Mouse (Mus musculus) ovary, adult 18-20 months (tissue): ENCODE results near the gene Ddx49.
A peak's percentile ranks its signal among the peaks of the same experiment; 100 is the strongest.

Experiments
- DNase-seq: peaks from one replicate; pipeline ENCODE4 v3.0.0; 2022; ENCODE audit warnings: low spot score, mixed read lengths

Gene Ddx49

GRCm38 (mm10) chr8:70302358-70302890, at the start of gene Ddx49, which contains the start of gene Cope:
Gene Ddx49, minus strand, starts transcription at chr8:70302489.
Gene Cope, plus strand, starts transcription at chr8:70302518.
- peak; percentile 83 for DNase-seq

DNA sequence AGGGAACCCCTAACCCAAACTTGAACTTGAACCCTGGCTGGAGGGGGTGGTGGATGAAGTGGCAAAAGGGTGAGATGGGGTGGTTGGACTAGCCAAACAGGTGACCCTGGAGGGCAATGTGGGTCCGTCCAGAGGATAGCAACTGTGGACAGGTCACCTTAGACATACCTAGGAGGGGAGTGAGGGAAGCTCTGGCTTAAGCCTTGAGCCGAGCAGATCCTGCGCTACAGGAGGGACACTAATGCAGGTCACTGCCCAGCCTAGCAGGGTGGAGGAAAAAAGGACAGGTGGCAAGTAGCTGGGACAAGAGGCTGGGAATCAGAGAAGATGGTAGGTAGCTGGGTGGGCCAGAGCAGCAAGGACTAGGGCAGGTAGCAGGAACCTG, 49.7 kb upstream of the Ddx49 start:
- DNase-seq: no peak

- no peak for DNase-seq
Measured at GRCm38 (mm10) chr8:70351035-70351999, 49.0 kb upstream of the Ddx49 start.

DNA sequence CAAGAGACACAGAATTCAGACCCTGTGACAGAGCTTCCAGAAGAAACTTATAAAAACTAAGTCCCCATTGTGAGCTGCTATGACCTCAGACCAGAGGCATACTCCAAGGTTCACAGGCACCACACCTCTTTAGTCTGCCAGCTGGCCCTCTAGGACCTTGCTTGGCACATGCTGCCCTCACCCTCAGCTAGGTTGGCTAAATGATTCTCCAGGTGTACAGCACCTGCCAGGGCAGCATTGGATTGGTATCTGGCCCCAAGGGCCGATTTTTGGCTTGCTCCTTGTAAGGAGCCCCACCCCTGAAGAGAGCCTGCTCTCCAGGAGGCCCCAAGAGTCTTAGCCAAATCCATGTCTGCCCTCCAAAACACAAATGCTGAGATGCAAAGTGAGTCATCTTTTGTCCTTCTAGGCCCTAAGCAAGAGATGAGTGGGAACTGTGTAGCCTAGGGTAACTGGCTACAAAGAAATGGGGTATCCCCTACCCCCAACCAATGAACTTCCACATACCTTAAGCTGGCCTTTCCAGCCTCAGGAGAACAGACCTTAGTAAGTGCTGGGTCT, 45.7 kb upstream of the Ddx49 start:
- DNase-seq: no peak

DNA sequence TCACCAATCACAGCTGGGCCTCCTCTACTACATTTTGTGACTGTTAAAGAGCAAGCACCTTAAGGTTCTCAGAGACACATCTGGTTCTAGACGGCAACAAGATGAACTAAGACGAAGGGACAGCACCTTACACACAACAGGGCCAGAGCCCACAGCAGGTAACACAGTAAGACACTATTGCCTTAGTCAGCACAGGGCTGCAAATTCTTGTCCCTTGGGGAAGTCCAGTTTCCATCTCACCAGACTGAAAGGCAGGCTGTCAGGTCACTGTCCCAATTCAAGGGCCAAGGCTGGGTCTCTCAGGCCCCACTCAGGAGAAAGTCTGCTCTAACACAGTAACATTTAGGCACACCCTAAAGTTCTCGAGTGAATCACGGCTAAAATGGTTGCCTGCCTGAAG, 45.2 kb upstream of the Ddx49 start:
- no peak for DNase-seq

GRCm38 (mm10) chr8:70344279-70344678, 42.0 kb upstream of the Ddx49 start:
- no peak for DNase-seq

- no peak for DNase-seq
Measured at GRCm38 (mm10) chr8:70343696-70344095, 41.4 kb upstream of the Ddx49 start.

DNA sequence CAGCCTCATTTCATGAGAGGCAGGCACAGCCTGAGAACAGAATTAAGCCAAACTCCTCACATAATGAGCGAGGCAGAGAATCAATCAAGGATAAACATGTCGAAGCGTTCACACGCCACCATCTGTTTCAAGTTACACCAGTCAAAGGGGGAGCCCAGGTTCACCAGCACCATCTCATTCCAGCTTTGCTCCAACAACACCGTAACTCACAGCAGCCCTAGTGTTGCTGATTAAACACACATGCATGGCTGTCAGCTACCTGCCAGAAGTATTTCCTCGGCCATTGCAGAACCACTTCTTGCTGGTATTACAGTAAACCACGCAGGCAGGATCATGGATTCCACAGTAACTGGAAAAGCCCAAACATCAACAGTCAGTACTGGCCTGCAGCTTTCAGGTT, 40.8 kb upstream of the Ddx49 start:
- no peak for DNase-seq

- DNase-seq: no peak
Measured at GRCm38 (mm10) chr8:70342007-70342406, 39.7 kb upstream of the Ddx49 start.

DNA sequence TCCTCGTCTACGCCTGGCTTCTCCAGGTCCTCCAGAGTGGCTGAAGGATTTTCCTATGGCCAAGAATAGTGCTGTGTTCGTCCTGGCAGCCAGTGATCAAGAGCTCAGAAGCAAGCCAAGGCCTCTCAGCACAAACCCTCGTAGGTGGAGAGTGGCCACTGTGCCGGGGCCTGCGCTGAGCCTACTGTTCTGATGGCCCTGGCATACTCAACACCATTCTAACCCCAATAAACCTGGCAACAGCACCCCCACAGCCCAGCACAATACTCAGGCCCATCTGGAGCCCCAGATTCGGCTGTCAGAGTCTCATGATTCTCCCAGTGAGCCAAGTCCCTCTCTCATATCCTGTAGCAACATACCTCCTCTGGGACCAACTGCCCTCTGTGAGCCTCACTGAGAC, 38.4 kb upstream of the Ddx49 start:
- DNase-seq: no peak

DNA sequence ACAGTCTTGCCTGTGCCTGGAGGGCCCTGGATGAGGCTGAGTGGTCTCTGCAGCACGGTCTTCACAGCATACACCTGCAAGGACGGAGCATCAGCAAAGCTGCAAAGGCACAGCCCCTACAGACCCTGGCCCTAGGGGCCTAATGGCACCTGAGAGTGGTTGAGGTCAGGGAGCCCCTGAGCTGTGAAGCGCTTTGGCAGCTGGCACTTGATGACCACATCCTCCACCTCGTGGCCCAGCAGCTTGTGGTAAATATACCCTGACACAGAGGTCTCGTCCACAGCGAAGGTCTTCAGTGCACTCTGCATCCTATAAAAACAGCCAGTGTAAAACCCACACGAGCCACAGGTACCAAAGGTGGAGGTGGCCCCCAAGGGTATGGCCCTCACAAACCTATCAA, 36.6 kb upstream of the Ddx49 start:
- no peak for DNase-seq

- no peak for DNase-seq
Measured at GRCm38 (mm10) chr8:70332878-70333202, 30.6 kb upstream of the Ddx49 start.

- DNase-seq: no peak
Measured at GRCm38 (mm10) chr8:70332070-70332877, 30.0 kb upstream of the Ddx49 start.

GRCm38 (mm10) chr8:70331526-70331925, 29.2 kb upstream of the Ddx49 start:
- DNase-seq: no peak

- no peak for DNase-seq
Measured at GRCm38 (mm10) chr8:70330741-70331364, 28.6 kb upstream of the Ddx49 start.

DNA sequence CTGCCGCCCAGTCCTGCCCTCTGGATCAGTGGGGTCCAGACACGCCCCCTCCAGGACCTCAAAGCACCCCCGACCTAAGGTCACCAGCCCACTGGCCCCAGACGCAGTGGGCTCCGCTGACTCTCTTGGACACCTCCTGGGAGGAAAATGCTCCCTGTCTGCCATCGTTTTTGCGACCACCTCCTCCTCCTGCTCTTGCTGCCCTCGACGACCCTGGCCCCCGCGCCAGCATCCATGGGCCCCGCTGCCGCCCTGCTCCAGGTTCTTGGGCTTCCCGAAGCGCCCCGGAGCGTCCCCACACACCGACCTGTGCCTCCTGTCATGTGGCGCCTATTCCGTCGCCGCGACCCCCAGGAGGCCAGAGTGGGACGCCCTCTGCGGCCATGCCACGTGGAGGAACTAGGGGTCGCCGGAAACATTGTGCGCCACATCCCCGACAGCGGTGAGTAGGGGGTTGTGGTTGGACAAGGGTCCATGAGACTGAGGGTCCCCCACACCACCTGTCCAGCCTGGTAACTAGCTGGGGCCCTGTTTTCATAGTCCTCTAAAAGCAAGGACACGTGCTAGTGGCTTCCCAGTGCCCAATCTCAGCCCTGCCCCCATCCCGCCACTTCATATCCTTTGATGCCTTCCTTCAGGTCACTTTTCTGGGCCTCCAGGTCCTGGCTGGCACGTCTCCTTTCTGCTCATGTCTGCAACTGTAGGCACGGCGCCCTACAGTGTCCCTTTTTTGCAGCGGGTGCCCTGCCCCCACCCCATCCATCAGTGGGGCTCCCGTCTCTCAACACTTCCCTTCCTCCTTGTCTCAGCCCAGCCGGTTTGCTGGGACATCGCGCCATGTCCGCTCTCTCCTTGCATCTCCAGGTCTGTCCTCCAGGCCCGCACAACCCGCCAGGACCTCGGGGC, 27.8 kb upstream of the Ddx49 start:
- DNase-seq: no peak

GRCm38 (mm10) chr8:70329124-70329834, 27.0 kb upstream of the Ddx49 start, which contains the start of gene Gdf1:
Gene Gdf1, plus strand, starts transcription at chr8:70329817.
- no peak for DNase-seq

- no peak for DNase-seq
Measured at GRCm38 (mm10) chr8:70327512-70327911, 25.2 kb upstream of the Ddx49 start.

GRCm38 (mm10) chr8:70323716-70324115, 21.4 kb upstream of the Ddx49 start:
- DNase-seq: no peak

DNA sequence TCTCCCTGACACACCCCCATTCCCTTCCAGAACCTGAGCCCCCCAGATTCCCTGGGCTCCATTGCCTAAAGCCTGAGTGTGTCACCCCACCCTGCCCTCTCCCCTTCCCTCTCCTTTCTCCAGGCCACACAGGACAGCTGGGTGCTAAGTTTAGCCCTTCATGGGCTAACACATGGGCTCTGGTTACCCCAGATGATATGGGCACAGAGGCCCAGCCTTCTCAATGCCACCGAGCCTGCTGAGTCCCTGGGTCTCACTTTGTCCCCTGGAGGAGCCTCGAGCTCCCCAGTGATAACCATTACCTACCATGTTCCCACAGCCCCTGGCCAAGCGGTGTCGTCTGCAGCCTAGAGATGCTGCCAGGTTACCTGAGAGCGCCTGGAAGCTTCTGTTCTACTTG, 15.6 kb upstream of the Ddx49 start:
- DNase-seq: no peak
